Mouse (Mus musculus) intestine, postnatal 0 days (tissue): Measurements from ENCODE around the gene Lrrc10. TPM values are rescaled to one million over a fixed set of nuclear protein-coding genes. Genes with fewer than 3 reads are reported as not detected.
"Not testable (repeated sequence)": the region's sequence is repeated elsewhere in the genome, so short reads cannot be mapped to it uniquely, and the experiment has no call there.

Source experiments
- ATAC-seq: fragments of 200-750 bp; cut with Nextera tagmentation; 2 replicates; pipeline ENCODE4 v1.8.0; 2017; ENCODE audit warnings: mild to moderate bottlenecking, moderate TSS enrichment, moderate library complexity
- H3K27ac ChIP-seq: fragments of 300-500 bp; sonication (generic); 2 replicates; pipeline ENCODE4 v1.5.1; 2014; ENCODE audit warnings: mild to moderate bottlenecking, low read depth, low read length, moderate library complexity
- H3K27me3 ChIP-seq: fragments of 300-500 bp; sonication (generic); replicated peaks from 2 replicates; pipeline ENCODE4 v1.6.1; 2014; ENCODE audit warnings: low read length, mixed read lengths; ENCODE audit not compliant: control insufficient read depth, insufficient read depth
- H3K36me3 ChIP-seq: fragments of 300-500 bp; sonication (generic); 2 replicates; pipeline ENCODE4 v1.6.1; 2014; ENCODE audit warnings: mild to moderate bottlenecking, moderate library complexity; ENCODE audit not compliant: control insufficient read depth, insufficient read depth
- H3K4me1 ChIP-seq: fragments of 300-500 bp; sonication (generic); replicated peaks from 2 replicates; pipeline ENCODE4 v1.6.1; 2014; ENCODE audit warnings: antibody characterized with exemption, low read length, mixed read lengths; ENCODE audit not compliant: control insufficient read depth, insufficient read depth
- H3K4me2 ChIP-seq: fragments of 300-500 bp; sonication (generic); replicated peaks from 2 replicates; pipeline ENCODE4 v1.6.1; 2014; ENCODE audit warnings: low read depth, mild to moderate bottlenecking, moderate library complexity
- H3K4me3 ChIP-seq: fragments of 300-500 bp; sonication (generic); 2 replicates; pipeline ENCODE4 v1.5.1; 2014; ENCODE audit warnings: low read depth, low read length
- H3K9ac ChIP-seq: fragments of 300-500 bp; sonication (generic); 2 replicates; pipeline ENCODE4 v1.6.1; 2014; ENCODE audit warnings: mild to moderate bottlenecking, low read depth, low read length
- H3K9me3 ChIP-seq: fragments of 300-500 bp; sonication (generic); 2 replicates; pipeline ENCODE4 v1.6.1; 2016; ENCODE audit warnings: mixed run types; ENCODE audit not compliant: control insufficient read depth
- CTCF ChIP-seq: sonication (generic); IDR thresholded peaks from 2 replicates; pipeline ENCODE4 v1.5.1; 2016; ENCODE audit warnings: low read depth, mild to moderate bottlenecking, control low read depth, antibody characterized with exemption, moderate library complexity
- WGBS: fragments of 180-500 bp; shearing (Covaris S2); extraction: QIAGEN DNeasy Blood & Tissue Kit; methylation state at CpG from one replicate; pipeline ENCODE4 v1.1.7; 2014; 5-methylcytosine and 5-hydroxymethylcytosine counted together
- polyA plus RNA-seq: library from polyadenylated mRNA; unstranded; fragments of >200 nt; fragmentation: Nextera tagmentation; extraction: Ambion mirVana; gene quantifications from 2 replicates; pipeline ENCODE4 v1.2.1, GENCODE M21; 2015

Lrrc10 gene
- polyA plus RNA-seq, 1 experiment from 2014 or later: not detected

DNA sequence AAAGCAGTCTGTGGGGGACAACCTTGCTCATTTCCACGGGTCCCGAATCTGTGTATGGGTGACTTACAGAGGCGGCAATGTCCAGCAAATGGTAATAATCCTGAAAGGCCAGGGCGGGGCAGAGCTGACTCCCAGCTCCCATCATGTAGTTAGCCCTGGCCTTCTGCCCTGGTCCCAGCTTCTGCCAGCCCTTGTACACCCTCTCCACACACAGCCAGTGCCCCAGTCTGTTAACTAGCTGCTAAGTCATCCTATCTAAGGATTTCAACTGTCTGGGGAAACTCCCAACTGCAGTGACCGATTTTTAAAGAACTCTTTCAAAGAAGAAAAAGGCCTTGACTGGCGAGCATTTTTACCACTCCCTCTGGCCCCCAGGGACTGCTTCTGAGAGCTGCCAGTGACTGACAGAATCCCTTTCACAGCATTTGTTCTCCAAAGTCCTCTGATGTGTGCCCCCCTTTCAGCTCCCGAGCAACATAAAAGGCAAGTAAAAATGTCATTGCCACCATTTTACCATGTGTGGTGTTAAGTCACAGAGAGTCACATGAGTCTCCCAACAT, 26.8 kb upstream of the Lrrc10 start:
- Histone ChIP-seq H3K4me3 (no peak overlapping the region), H3K36me3 (no peaks in the 10 kb centered on the region), H3K4me1 (0 out of 2 replicates have a peak, but pooled peaks cover 6% of the 10 kb centered on the region), H3K9ac (no peak overlapping the region), H3K27me3 (no peaks in the 10 kb centered on the region), H3K4me2 (no peak overlapping the region), H3K9me3 (no peaks in the 10 kb centered on the region), H3K27ac (no peak overlapping the region)
- TF ChIP-seq CTCF: no peak
- 83% methylated on average over 7 of the region's 7 CpGs for WGBS
- no peak for ATAC-seq

DNA sequence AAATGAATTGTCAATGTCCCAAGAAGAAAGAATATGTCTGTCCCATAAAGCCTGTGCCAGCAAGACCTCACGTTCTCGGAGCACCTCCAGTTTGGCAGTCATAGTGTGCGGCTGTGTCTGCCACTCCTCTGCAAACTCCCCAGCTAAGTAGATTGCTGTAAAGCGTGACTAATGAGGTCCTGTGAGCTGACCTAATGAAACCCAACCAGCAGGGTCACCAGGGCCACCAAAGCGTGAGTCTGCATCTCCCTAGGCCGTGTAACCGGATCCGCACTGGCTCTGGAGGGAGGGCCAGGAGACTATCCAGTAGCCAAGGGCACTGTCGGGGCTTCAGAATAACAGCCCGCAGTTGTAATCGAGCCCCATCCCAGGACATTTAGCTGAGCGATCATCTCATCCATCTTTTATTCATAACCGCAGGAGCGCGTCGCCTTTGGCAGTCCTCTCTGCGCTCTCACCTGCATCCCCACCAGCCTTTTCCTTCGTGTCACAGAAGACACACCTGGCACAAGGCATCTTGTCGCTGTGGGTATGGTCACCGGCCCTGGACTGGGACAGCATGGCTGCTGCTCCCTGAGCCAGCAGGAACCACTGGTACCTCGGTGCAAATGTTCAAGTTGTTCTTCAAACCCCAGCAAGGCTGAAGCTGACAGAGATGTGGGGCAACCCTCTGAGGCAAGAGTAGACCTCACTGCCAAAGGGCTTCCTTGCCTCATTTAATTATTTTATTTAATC, 24.0 kb upstream of the Lrrc10 start:
- no peak for TF ChIP-seq CTCF
- no peak overlapping the region for H3K27ac ChIP-seq
- 48% methylated on average over 21 of the region's 21 CpGs for WGBS
- H3K9ac ChIP-seq: no peak overlapping the region
- no peaks in the 10 kb centered on the region for H3K9me3 ChIP-seq
- no peak for ATAC-seq
- 0 out of 2 replicates have a peak, but pooled peaks cover 6% of the 10 kb centered on the region for H3K27me3 ChIP-seq
- no peaks in the 10 kb centered on the region for H3K36me3 ChIP-seq
- no peaks in the 10 kb centered on the region for H3K4me1 ChIP-seq
- no peak overlapping the region for H3K4me3 ChIP-seq
- H3K4me2 ChIP-seq: no peak overlapping the region

DNA sequence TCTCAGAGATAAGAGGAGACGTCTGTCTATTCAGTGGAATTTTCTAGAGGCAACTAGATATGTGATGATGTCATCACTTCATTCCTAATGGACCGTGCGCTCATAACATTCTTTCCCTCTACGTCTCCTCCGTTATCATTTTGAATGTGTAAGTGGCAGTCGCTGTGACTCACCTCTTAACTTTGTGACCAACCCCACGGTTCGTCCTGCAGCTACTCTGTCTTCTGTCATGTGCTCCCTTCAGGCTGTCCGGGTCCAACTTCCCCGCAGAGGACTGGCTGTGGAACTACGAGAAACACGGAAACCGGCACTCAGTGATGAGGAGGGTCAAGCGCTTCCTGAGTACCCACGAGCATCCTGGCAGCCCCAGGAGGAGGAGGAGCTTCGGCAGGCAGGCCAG, 21.4 kb upstream of the Lrrc10 start:
- Histone ChIP-seq H3K27ac (no peak overlapping the region), H3K4me2 (peak overlapping the region; percentile 54), H3K4me3 (peak overlapping the region; percentile 24), H3K9ac (no peak overlapping the region), H3K4me1 (no peaks in the 10 kb centered on the region), H3K9me3 (no peaks in the 10 kb centered on the region), H3K36me3 (no peaks in the 10 kb centered on the region), H3K27me3 (0 out of 2 replicates have a peak, but pooled peaks cover 6% of the 10 kb centered on the region)
- no peak for TF ChIP-seq CTCF
- 24% methylated on average over 16 of the region's 16 CpGs for WGBS
- ATAC-seq: peak; percentile 63

DNA sequence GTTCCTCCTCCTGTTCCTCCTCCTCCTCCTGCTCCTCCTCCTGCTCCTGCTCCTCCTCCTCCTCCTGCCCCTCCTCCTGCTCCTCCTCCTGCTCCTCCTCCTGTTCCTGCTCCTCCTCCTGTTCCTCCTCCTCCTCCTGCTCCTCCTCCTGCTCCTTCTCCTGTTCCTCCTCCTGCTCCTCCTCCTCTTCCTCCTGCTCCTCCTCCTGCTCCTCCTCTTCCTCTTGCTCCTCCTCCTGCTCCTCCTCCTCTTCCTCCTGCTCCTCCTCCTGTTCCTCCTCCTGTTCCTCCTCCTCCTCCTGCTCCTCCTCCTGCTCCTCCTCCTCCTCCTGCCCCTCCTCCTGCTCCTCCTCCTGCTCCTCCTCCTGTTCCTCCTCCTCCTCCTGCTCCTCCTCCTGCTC, 19.4 kb upstream of the Lrrc10 start:
- H3K9ac ChIP-seq, H3K27ac ChIP-seq, H3K27me3 ChIP-seq, H3K4me2 ChIP-seq, H3K9me3 ChIP-seq, H3K4me1 ChIP-seq, H3K36me3 ChIP-seq, H3K4me3 ChIP-seq, ATAC-seq: not testable (repeated sequence)

DNA sequence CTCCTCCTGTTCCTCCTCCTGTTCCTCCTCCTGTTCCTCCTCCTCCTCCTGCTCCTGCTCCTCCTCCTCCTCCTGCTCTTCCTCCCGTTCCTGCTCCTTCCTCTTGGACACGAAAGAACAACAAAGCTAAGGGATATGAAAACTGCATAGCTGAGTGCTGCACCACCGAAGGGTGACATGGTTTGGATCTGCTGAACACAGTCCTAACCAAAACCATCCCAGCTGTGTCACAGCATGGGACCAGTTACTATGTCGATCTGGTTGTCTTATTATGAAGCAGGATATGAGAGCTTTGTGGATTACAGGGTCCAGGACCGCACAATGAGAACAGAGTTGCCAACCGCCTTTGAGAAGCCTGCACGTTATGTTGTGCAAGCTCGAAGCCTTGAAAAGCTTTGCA, 19.0 kb upstream of the Lrrc10 start:
- Histone ChIP-seq H3K27ac (no peak overlapping the region), H3K4me1 (no peaks in the 10 kb centered on the region), H3K4me2 (no peak overlapping the region), H3K9ac (no peak overlapping the region), H3K4me3 (no peak overlapping the region), H3K9me3 (no peaks in the 10 kb centered on the region), H3K27me3 (0 out of 2 replicates have a peak, but pooled peaks cover 6% of the 10 kb centered on the region), H3K36me3 (no peaks in the 10 kb centered on the region)
- no peak for TF ChIP-seq CTCF
- no peak for ATAC-seq
- WGBS: 79% methylated on average over 8 of the region's 8 CpGs

- no peak for ATAC-seq
- 90% methylated on average over 3 of the region's 3 CpGs for WGBS
- no peaks in the 10 kb centered on the region for H3K27me3 ChIP-seq
Observed at GRCm38 (mm10) chr10:117031160-117031559, 14.0 kb upstream of the Lrrc10 start.

More at GRCm38 (mm10) chr10:117031160-117031559, 14.0 kb upstream of the Lrrc10 start:
- no peak overlapping the region for H3K9ac ChIP-seq
- no peak for TF ChIP-seq CTCF
- H3K4me2 ChIP-seq: no peak overlapping the region
- no peaks in the 10 kb centered on the region for H3K9me3 ChIP-seq
- no peak overlapping the region for H3K27ac ChIP-seq
- no peaks in the 10 kb centered on the region for H3K36me3 ChIP-seq
- no peak overlapping the region for H3K4me3 ChIP-seq
- no peaks in the 10 kb centered on the region for H3K4me1 ChIP-seq
